Mouse (Mus musculus): ENCODE measurements at regions not wholly inside any gene's neighbourhood (a gene's known extent, or its start where the extent isn't known, plus 50 kb on each side); places are given as distances from the start of the nearest gene placed in this dataset.

DNA sequence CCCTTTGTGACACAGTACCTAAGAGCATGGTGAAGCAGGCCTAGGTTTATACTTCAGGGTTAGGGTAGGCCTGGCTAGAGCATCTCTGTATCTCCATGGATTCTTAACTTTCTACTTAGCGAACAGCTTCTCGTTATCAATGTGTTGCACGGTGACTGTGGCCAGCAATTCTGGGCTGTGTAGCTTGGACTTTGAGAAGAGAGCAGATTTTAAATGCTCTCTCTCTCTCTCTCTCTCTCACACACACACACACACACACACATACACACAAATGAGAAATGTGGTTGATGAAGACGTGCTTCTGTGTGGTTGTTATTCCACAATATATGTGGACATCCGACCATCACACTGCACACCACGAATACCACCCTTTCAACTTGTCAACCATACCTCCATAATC lies 345.4 kb upstream of the Maf start:
- Histone ChIP-seq H3K4me1 (replicated peaks; ENCODE audit: control insufficient read depth, insufficient read depth, low read length) (0 out of 2 replicates have a peak, but pooled peaks cover 6% of the 10 kb centered on the region), H3K9me3 (ENCODE audit: control insufficient read depth, low read length) (no peaks in the 10 kb centered on the region), H3K4me3 (replicated peaks; ENCODE audit: low read length) (no peak overlapping the region), H3K4me2 (replicated peaks) (no peak overlapping the region), H3K27me3 (ENCODE audit: control insufficient read depth, insufficient read depth, low read length) (peaks cover 62% of the 10 kb centered on the region), H3K27ac (no peak overlapping the region), H3K36me3 (replicated peaks; ENCODE audit: control insufficient read depth, insufficient read depth) (no peaks in the 10 kb centered on the region), H3K9ac (no peak overlapping the region)
- ATAC-seq (ENCODE audit: low FRiP score) (no peak), DNase-seq (ENCODE audit: low spot score) (no peak)
- 44% methylated on average over 6 of the region's 6 CpGs for WGBS

DNA sequence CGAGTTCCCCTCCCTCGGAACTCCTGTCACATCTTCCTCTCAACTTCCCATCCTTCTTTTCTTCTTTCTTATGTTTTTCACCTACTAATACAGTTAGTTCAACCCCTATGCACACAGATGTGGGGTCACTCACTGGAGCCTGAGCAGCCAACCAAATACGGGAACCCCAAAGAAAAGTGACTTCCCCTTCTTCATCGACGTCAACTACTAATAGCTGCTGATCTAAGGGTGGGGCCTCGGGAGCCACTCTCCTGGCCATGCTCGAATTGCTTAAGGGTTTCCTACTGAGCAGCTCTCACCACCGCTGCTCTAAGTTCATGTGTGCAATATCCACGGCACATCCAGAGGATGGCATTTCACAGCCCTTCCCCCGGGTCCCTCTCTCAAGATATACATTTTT lies 340.9 kb upstream of the Maf start:
- peaks cover 38% of the 10 kb centered on the region for H3K27me3 ChIP-seq (ENCODE audit: control insufficient read depth, insufficient read depth, low read length)

DNA sequence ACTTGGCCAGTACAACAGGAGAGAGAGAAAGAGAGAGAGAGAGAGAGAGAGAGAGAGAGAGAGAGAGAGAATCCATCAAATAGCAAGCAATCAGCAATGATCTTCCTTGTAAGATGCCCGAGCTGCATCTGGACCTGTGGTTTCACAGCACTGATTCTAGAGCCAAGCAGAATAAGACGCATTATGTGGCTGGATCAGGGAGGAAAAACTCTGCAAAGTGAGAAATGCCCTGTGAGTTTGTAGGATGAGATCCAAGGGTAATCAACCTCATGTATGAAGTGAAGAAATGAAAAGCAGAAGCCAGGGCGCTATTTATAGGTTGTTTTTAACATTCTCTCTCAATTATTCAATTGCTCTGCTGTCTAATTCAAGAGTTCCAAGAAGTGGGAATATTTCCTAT lies 339.3 kb upstream of the Maf start:
- Histone ChIP-seq H3K27me3 (ENCODE audit: control insufficient read depth, insufficient read depth, low read length) (peaks cover 32% of the 10 kb centered on the region), H3K9ac (no peak overlapping the region), H3K27ac (no peak overlapping the region), H3K4me1 (replicated peaks; ENCODE audit: control insufficient read depth, insufficient read depth, low read length) (no peaks in the 10 kb centered on the region), H3K4me3 (replicated peaks; ENCODE audit: low read length) (no peak overlapping the region), H3K4me2 (replicated peaks) (no peak overlapping the region), H3K36me3 (replicated peaks; ENCODE audit: control insufficient read depth, insufficient read depth) (no peaks in the 10 kb centered on the region), H3K9me3 (ENCODE audit: control insufficient read depth, low read length) (no peaks in the 10 kb centered on the region; the same call in 1 of the 2 replicates)
- ATAC-seq (ENCODE audit: low FRiP score) = no peak
- 79% methylated on average over 3 of the region's 3 CpGs for WGBS
- no peak for DNase-seq (ENCODE audit: low spot score)

More for the DNA sequence above, 340.9 kb upstream of the Maf start:
- H3K4me3 ChIP-seq (replicated peaks; ENCODE audit: low read length) = no peak overlapping the region
- H3K9ac ChIP-seq = no peak overlapping the region
- no peaks in the 10 kb centered on the region for H3K36me3 ChIP-seq (replicated peaks; ENCODE audit: control insufficient read depth, insufficient read depth)
- H3K9me3 ChIP-seq (ENCODE audit: control insufficient read depth, low read length) = no peaks in the 10 kb centered on the region; the same call in 1 of the 2 replicates
- no peak overlapping the region for H3K4me2 ChIP-seq (replicated peaks)
- ATAC-seq (ENCODE audit: low FRiP score) (no peak), DNase-seq (ENCODE audit: low spot score) (no peak)
- no peak overlapping the region for H3K27ac ChIP-seq
- H3K4me1 ChIP-seq (replicated peaks; ENCODE audit: control insufficient read depth, insufficient read depth, low read length) = 0 out of 2 replicates have a peak, but pooled peaks cover 2% of the 10 kb centered on the region
- WGBS = 83% methylated on average over 10 of the region's 10 CpGs

DNA sequence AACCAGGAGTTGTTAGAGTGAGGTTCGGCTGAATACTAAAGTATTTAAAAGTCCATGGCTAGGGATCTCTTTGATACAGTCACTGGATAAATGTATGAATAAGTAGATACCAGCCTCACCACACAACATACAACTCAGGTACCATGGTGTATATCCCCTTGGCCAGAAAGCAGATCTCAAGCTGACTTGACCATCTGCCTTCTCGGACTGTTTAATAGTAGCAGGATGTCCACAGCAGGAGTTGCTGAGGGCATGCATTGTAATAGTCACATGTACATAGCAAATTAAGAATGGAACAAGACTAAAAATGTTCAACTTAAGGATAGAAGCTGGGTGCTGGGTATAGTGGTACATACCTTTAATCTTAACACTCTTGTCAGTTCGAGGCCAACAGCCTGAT lies 337.9 kb upstream of the Maf start:
- no peak overlapping the region for H3K27ac ChIP-seq
- no peak overlapping the region for H3K9ac ChIP-seq
- no peaks in the 10 kb centered on the region; the same call in 1 of the 2 replicates for H3K9me3 ChIP-seq (ENCODE audit: control insufficient read depth, low read length)
- no peak for DNase-seq (ENCODE audit: low spot score)
- 89% methylated on average over 3 of the region's 3 CpGs for WGBS
- H3K4me3 ChIP-seq (replicated peaks; ENCODE audit: low read length) = no peak overlapping the region
- no peaks in the 10 kb centered on the region for H3K4me1 ChIP-seq (replicated peaks; ENCODE audit: control insufficient read depth, insufficient read depth, low read length)
- H3K27me3 ChIP-seq (ENCODE audit: control insufficient read depth, insufficient read depth, low read length) = peaks cover 20% of the 10 kb centered on the region
- H3K36me3 ChIP-seq (replicated peaks; ENCODE audit: control insufficient read depth, insufficient read depth) = no peaks in the 10 kb centered on the region
- ATAC-seq (ENCODE audit: low FRiP score) = no peak
- H3K4me2 ChIP-seq (replicated peaks) = no peak overlapping the region

DNA sequence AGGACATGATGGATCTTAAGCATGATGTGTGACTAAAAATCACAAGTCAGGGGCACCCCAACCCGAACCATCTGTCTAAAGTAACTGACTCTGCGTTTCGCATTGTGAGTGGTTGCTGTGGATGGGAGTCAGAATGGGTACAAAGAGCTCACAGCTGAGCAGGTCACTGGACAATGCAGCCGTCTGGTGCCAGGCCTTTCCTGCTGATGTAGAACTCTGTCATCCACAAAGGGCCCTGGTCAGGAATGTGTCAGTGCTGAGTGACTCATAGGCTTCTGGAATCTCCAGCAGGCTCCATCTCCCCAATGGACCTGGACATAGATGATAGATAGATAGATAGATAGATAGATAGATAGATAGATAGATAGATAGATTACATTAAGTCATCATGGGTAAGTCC lies 335.8 kb upstream of the Maf start:
- ATAC-seq (ENCODE audit: low FRiP score) (no peak), DNase-seq (ENCODE audit: low spot score) (no peak)
- Histone ChIP-seq H3K4me1 (replicated peaks; ENCODE audit: control insufficient read depth, insufficient read depth, low read length) (no peaks in the 10 kb centered on the region), H3K4me3 (replicated peaks; ENCODE audit: low read length) (no peak overlapping the region), H3K36me3 (replicated peaks; ENCODE audit: control insufficient read depth, insufficient read depth) (no peaks in the 10 kb centered on the region), H3K4me2 (replicated peaks) (no peak overlapping the region), H3K9ac (no peak overlapping the region), H3K27ac (no peak overlapping the region), H3K27me3 (ENCODE audit: control insufficient read depth, insufficient read depth, low read length) (0 out of 2 replicates have a peak, but pooled peaks cover 5% of the 10 kb centered on the region), H3K9me3 (ENCODE audit: control insufficient read depth, low read length) (no peaks in the 10 kb centered on the region; the same call in 1 of the 2 replicates)
- 75% methylated on average over 4 of the region's 4 CpGs for WGBS

DNA sequence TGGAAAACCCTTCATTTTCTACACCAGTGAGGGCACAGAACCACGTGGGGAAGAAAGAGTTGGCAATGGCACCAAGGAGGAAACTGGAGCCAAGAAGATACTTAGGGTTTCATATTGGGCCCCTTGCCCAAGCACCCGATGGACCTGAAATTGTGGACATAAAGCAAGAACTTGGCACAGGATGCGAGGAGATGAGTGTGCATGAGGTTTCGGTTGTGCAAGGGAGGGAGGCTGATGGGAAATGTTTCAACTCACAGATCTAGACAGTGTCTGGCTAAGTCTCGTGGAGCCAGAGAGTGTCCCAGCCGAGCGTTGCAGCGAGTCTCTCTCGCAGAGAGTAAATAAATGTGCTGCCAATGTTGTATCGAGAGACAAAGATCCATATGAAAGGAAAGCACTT lies 323.4 kb upstream of the Maf start:
- no peak for ATAC-seq (ENCODE audit: low FRiP score)
- 89% methylated on average over 10 of the region's 10 CpGs for WGBS
- H3K9me3 ChIP-seq (ENCODE audit: control insufficient read depth, low read length) = no peaks in the 10 kb centered on the region
- H3K4me1 ChIP-seq (replicated peaks; ENCODE audit: control insufficient read depth, insufficient read depth, low read length) = no peaks in the 10 kb centered on the region
- no peaks in the 10 kb centered on the region for H3K27me3 ChIP-seq (ENCODE audit: control insufficient read depth, insufficient read depth, low read length)
- no peak overlapping the region for H3K27ac ChIP-seq
- no peak for DNase-seq (ENCODE audit: low spot score)
- H3K4me2 ChIP-seq (replicated peaks) = no peak overlapping the region
- H3K9ac ChIP-seq = no peak overlapping the region
- H3K36me3 ChIP-seq (replicated peaks; ENCODE audit: control insufficient read depth, insufficient read depth) = no peaks in the 10 kb centered on the region
- H3K4me3 ChIP-seq (replicated peaks; ENCODE audit: low read length) = no peak overlapping the region

DNA sequence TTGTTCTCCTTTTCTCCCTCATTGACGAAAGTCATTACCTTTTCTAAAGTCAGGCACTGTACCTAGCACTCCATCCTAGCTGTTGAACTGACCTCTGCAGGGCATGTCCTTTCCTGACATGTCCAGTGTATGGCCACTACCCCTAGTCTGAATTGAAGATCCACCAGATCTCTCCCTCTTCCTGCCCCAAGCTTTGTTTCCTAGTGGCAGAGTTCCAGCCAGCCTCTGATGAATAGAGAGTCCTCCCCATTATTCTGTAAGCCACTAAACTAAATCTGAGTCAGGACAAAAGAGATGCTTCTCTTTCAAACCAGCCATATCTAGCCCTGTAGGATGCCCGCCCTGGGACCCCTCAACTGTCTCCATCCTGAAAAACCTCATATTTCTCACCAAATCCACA lies 317.7 kb upstream of the Maf start:
- H3K27me3 ChIP-seq (ENCODE audit: control insufficient read depth, insufficient read depth, low read length) = no peaks in the 10 kb centered on the region
- H3K36me3 ChIP-seq (replicated peaks; ENCODE audit: control insufficient read depth, insufficient read depth) = no peaks in the 10 kb centered on the region
- no peak overlapping the region for H3K4me2 ChIP-seq (replicated peaks)
- no peak overlapping the region for H3K27ac ChIP-seq
- no peak for DNase-seq (ENCODE audit: low spot score)
- H3K4me1 ChIP-seq (replicated peaks; ENCODE audit: control insufficient read depth, insufficient read depth, low read length) = no peaks in the 10 kb centered on the region
- H3K9me3 ChIP-seq (ENCODE audit: control insufficient read depth, low read length) = no peaks in the 10 kb centered on the region
- no peak for ATAC-seq (ENCODE audit: low FRiP score)
- no peak overlapping the region for H3K4me3 ChIP-seq (replicated peaks; ENCODE audit: low read length)
- H3K9ac ChIP-seq = no peak overlapping the region
- WGBS = 74% methylated on average over 2 of the region's 2 CpGs

DNA sequence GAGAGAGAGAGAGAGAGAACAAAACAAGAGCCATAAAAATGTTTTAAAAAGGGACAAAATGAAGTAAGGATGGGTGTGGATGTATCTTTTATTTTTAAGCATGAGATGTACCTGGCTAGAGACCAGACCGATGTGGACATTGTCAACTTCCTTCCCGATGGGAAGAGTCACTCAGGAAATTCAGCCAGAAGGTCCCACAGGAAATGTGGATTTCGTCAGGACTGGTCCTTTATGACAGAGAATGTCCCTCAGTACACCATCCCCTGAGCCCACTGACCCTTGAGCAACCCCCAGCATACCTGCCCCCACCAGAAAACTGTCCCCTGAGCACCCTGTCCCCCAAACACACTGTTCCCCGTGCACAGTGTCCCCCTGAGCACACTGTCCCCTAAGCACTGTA lies 317.2 kb upstream of the Maf start:
- no peaks in the 10 kb centered on the region for H3K9me3 ChIP-seq (ENCODE audit: control insufficient read depth, low read length)
- no peak for ATAC-seq (ENCODE audit: low FRiP score)
- no peak overlapping the region for H3K4me2 ChIP-seq (replicated peaks)
- no peak overlapping the region for H3K27ac ChIP-seq
- no peaks in the 10 kb centered on the region for H3K27me3 ChIP-seq (ENCODE audit: control insufficient read depth, insufficient read depth, low read length)
- no peak for DNase-seq (ENCODE audit: low spot score)
- WGBS = 82% methylated on average over 4 of the region's 4 CpGs
- H3K36me3 ChIP-seq (replicated peaks; ENCODE audit: control insufficient read depth, insufficient read depth) = no peaks in the 10 kb centered on the region
- H3K4me3 ChIP-seq (replicated peaks; ENCODE audit: low read length) = no peak overlapping the region
- no peak overlapping the region for H3K9ac ChIP-seq
- no peaks in the 10 kb centered on the region for H3K4me1 ChIP-seq (replicated peaks; ENCODE audit: control insufficient read depth, insufficient read depth, low read length)

DNA sequence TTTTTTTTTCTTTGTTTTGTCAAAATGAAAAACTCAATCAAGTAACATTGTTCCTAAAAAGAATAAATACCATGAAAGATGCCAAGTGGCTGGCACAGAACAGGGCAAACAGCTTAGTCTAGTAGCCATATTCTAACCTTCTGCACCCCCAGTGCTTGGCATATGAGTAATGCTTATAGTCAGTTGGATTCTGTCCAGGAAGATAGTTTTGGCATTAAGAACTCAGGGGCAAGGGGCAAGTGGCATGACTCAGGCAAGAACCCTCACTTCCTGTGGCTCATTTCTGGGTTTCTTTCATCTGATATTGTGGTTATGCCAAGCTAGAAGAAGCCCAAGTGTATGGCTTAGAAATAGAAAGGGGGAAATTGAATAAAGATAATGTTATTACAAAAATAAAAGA lies 314.1 kb upstream of the Maf start:
- Histone ChIP-seq H3K4me3 (replicated peaks; ENCODE audit: low read length) (no peak overlapping the region), H3K4me2 (replicated peaks) (no peak overlapping the region), H3K27ac (no peak overlapping the region), H3K4me1 (replicated peaks; ENCODE audit: control insufficient read depth, insufficient read depth, low read length) (no peaks in the 10 kb centered on the region), H3K27me3 (ENCODE audit: control insufficient read depth, insufficient read depth, low read length) (no peaks in the 10 kb centered on the region), H3K9me3 (ENCODE audit: control insufficient read depth, low read length) (no peaks in the 10 kb centered on the region), H3K36me3 (replicated peaks; ENCODE audit: control insufficient read depth, insufficient read depth) (no peaks in the 10 kb centered on the region), H3K9ac (no peak overlapping the region)
- DNase-seq (ENCODE audit: low spot score) (no peak), ATAC-seq (ENCODE audit: low FRiP score) (no peak)

DNA sequence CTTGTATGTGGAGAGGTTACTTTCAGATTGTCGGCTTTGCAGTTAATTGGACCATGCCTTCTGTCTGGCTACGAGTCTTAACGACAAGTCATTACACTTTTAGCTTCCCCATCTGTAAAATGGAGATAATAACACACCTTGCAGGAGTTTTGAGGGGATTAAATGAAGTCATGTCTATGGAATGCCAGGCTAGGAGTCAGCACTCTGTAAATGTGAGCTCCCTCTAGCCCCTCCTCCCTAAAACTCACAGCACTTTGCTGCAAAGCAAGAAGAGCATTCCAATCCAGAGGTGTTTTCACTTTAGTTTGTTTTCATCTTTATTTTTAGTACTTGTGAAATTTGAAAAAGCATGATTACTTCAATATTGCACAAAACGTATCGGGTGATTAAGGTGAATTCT lies 287.7 kb upstream of the Maf start:
- WGBS = 89% methylated on average over 5 of the region's 5 CpGs
- Histone ChIP-seq H3K27ac (no peak overlapping the region), H3K4me3 (replicated peaks; ENCODE audit: low read length) (no peak overlapping the region), H3K4me1 (replicated peaks; ENCODE audit: control insufficient read depth, insufficient read depth, low read length) (no peaks in the 10 kb centered on the region), H3K9me3 (ENCODE audit: control insufficient read depth, low read length) (no peaks in the 10 kb centered on the region), H3K27me3 (ENCODE audit: control insufficient read depth, insufficient read depth, low read length) (no peaks in the 10 kb centered on the region), H3K36me3 (replicated peaks; ENCODE audit: control insufficient read depth, insufficient read depth) (no peaks in the 10 kb centered on the region), H3K4me2 (replicated peaks) (no peak overlapping the region), H3K9ac (no peak overlapping the region)
- ATAC-seq (ENCODE audit: low FRiP score) = no peak
- no peak for DNase-seq (ENCODE audit: low spot score)

All from hindbrain, embryonic 14.5 days (tissue).